ENCODE assay signal across 22 mouse cellular contexts in genomic region chr13:70802849-70803248, GRCm38 (mm10). TPM values are rescaled to one million over a fixed set of nuclear protein-coding genes. Genes with fewer than 3 reads are reported as not detected.
DNase-seq lines count a peak whose midpoint lies in the region; ATAC-seq and TF ChIP-seq lines count a peak whose summit lies in the region.
"Had no signal": no experiment of that assay in that cellular context is flagged by ENCODE, and none has a peak within 500 bp of the region (broad histone marks: within the 10 kb centered on the region; RNA-seq: fewer than 3 reads in every experiment).

No protein-coding gene starts in this region.

- TF ChIP-seq POLR2A in embryonic fibroblast, embryonic 13.5 days (IDR thresholded peaks at IDR 0.05; ENCODE audit: low read depth, low read length), result no peak

- H3K4me1 ChIP-seq in embryonic fibroblast, embryonic 13.5 days (ENCODE audit: control insufficient read depth, insufficient read depth, low read length), result no peaks in the 10 kb centered on the region
- H3K4me1 ChIP-seq in kidney, embryonic 14.5 days (ENCODE audit: control insufficient read depth, insufficient read depth, low read length), result peaks cover 2% of the 10 kb centered on the region; the same call in 1 of the 2 replicates
- H3K4me1 ChIP-seq in midbrain, embryonic 15.5 days, result no peaks in the 10 kb centered on the region
- H3K4me1 ChIP-seq: hindbrain, embryonic 15.5 days; lung, embryonic 15.5 days had no signal

- H3K36me3 ChIP-seq in kidney, embryonic 14.5 days (ENCODE audit: control insufficient read depth, insufficient read depth, low read length), result no peaks in the 10 kb centered on the region
- no peaks in the 10 kb centered on the region for H3K36me3 ChIP-seq in midbrain, embryonic 15.5 days (replicated peaks)
- H3K36me3 ChIP-seq: hindbrain, embryonic 15.5 days; lung, embryonic 15.5 days had no signal

- 57% methylated on average over 1 of the region's 1 CpGs for WGBS in kidney, embryonic 14.5 days
- 83% methylated on average over 1 of the region's 1 CpGs for WGBS in midbrain, embryonic 15.5 days

- no peak for TF ChIP-seq CTCF in embryonic fibroblast, embryonic 13.5 days (IDR thresholded peaks at IDR 0.05; ENCODE audit: borderline replicate concordance, insufficient read depth, low read length)

- H3K4me3 ChIP-seq in embryonic fibroblast, embryonic 13.5 days (ENCODE audit: insufficient read depth, low read length), result no peak overlapping the region
- H3K4me3 ChIP-seq in kidney, embryonic 14.5 days (ENCODE audit: low read length), result no peak overlapping the region
- H3K4me3 ChIP-seq in midbrain, embryonic 15.5 days, result no peak overlapping the region
- H3K4me3 ChIP-seq: erythroblast, embryonic 14.5 days; heart, adult 2 months; hindbrain, embryonic 15.5 days; lung, embryonic 15.5 days had no signal

- H3K4me2 ChIP-seq in kidney, embryonic 14.5 days (replicated peaks; ENCODE audit: low read depth, low read length), result no peak overlapping the region
- no peak overlapping the region for H3K4me2 ChIP-seq in midbrain, embryonic 15.5 days
- H3K4me2 ChIP-seq: hindbrain, embryonic 15.5 days; lung, embryonic 15.5 days had no signal

- peak; percentile 48 for DNase-seq in Muller cell, postnatal 12 days (ENCODE audit: inconsistent ontology term)
- peak; percentile 45 to 56 for DNase-seq in kidney, postnatal 36 days
- no peak for DNase-seq in testis, postnatal 10 days (ENCODE audit: low spot score)
- no peak for DNase-seq in left cerebral cortex, postnatal 25 days (ENCODE audit: low spot score in 2 of 2)
- DNase-seq: cerebellum, adult 9-10 months; gastrocnemius, postnatal 25 days; heart, adult 2 months; heart, postnatal 36 days; layer of hippocampus, adult 9-11 months; lung, postnatal 4 days; right cerebral cortex, adult 18-20 months had no signal

- peak; percentile 68; the same call in 1 of the 2 replicates for ATAC-seq in kidney, embryonic 14.5 days (ENCODE audit: low FRiP score, low TSS enrichment)
- ATAC-seq in midbrain, embryonic 15.5 days (replicated peaks), result no peak
- ATAC-seq: forebrain, embryonic 16.5 days; intestine, embryonic 16.5 days had no signal

- H3K27ac ChIP-seq in embryonic fibroblast, embryonic 13.5 days (ENCODE audit: insufficient read depth, low read length), result peak overlapping the region; percentile 6; the same call in 1 of the 2 replicates
- H3K27ac ChIP-seq in kidney, embryonic 14.5 days (ENCODE audit: low read depth, low read length), result peak overlapping the region; percentile 55; the same call in 1 of the 2 replicates
- no peak overlapping the region for H3K27ac ChIP-seq in midbrain, embryonic 15.5 days
- H3K27ac ChIP-seq: heart, adult 2 months; hindbrain, embryonic 15.5 days; liver, embryonic 14.5 days; lung, embryonic 15.5 days had no signal

- intact Hi-C loops in left cerebral cortex, postnatal 25 days (cut with DNase I), result no loop called here

- H3K9ac ChIP-seq in kidney, embryonic 14.5 days (ENCODE audit: low read depth, low read length), result no peak overlapping the region
- H3K9ac ChIP-seq in midbrain, embryonic 15.5 days, result no peak overlapping the region
- H3K9ac ChIP-seq: hindbrain, embryonic 15.5 days; liver, embryonic 14.5 days; lung, embryonic 15.5 days had no signal

- H3K9me3 ChIP-seq in kidney, embryonic 14.5 days (ENCODE audit: control insufficient read depth, low read length), result no peaks in the 10 kb centered on the region
- H3K9me3 ChIP-seq in midbrain, embryonic 15.5 days, result no peaks in the 10 kb centered on the region
- H3K9me3 ChIP-seq: hindbrain, embryonic 15.5 days; lung, embryonic 15.5 days had no signal

- H3K27me3 ChIP-seq in kidney, embryonic 14.5 days (ENCODE audit: control insufficient read depth, insufficient read depth, low read length), result no peaks in the 10 kb centered on the region
- no peaks in the 10 kb centered on the region for H3K27me3 ChIP-seq in midbrain, embryonic 15.5 days (replicated peaks)
- H3K27me3 ChIP-seq: hindbrain, embryonic 15.5 days; lung, embryonic 15.5 days had no signal

RNA-seq across cellular contexts. Expression of gene Adamts16, which starts 38.8 kb away (rescaled TPM):
- polyA plus RNA-seq in embryonic fibroblast, embryonic 13.5 days (2011; ENCODE audit: insufficient read length, low read depth, missing spikeins), result 0.87 and 3.1 TPM in 2 replicates
- 6.6 and 11.2 TPM in 2 replicates for polyA plus RNA-seq in kidney, embryonic 14.5 days (2014; fragmentation: Nextera tagmentation; extraction: Ambion mirVana)
- 1.9 and 2.4 TPM in 2 replicates for polyA plus RNA-seq in midbrain, embryonic 15.5 days (2015; fragmentation: Nextera tagmentation; extraction: Ambion mirVana)
- total RNA-seq in left cerebral cortex, postnatal 25 days (2021), result 1 to 10 TPM; 4.4 to 4.7 TPM
- total RNA-seq: common myeloid progenitor, adult 5-6 weeks; heart, adult 2 months; heart, postnatal 36 days; monocyte, adult 5-6 weeks had no signal
- polyA plus RNA-seq: erythroblast, embryonic 14.5 days had no signal

Comparison
In these comparisons a context has a peak if more than half of its experiments do, and no peak if none do; other contexts are left out.
1. DNase-seq: peak in Muller cell, postnatal 12 days (single experiment) and kidney, postnatal 36 days (2 of 2); none in testis, postnatal 10 days (single experiment) and left cerebral cortex, postnatal 25 days (0 of 2).